Mouse (Mus musculus): ENCODE measurements around the gene Hibch. TPM values are rescaled to one million over a fixed set of nuclear protein-coding genes. Genes with fewer than 3 reads are reported as not detected.
A peak's percentile ranks its signal among the peaks of the same experiment; 100 is the strongest.

The Hibch gene
- polyA plus RNA-seq (2015; fragmentation: Nextera tagmentation; extraction: Ambion mirVana) = 31.4 and 34.2 TPM in 2 replicates

DNA sequence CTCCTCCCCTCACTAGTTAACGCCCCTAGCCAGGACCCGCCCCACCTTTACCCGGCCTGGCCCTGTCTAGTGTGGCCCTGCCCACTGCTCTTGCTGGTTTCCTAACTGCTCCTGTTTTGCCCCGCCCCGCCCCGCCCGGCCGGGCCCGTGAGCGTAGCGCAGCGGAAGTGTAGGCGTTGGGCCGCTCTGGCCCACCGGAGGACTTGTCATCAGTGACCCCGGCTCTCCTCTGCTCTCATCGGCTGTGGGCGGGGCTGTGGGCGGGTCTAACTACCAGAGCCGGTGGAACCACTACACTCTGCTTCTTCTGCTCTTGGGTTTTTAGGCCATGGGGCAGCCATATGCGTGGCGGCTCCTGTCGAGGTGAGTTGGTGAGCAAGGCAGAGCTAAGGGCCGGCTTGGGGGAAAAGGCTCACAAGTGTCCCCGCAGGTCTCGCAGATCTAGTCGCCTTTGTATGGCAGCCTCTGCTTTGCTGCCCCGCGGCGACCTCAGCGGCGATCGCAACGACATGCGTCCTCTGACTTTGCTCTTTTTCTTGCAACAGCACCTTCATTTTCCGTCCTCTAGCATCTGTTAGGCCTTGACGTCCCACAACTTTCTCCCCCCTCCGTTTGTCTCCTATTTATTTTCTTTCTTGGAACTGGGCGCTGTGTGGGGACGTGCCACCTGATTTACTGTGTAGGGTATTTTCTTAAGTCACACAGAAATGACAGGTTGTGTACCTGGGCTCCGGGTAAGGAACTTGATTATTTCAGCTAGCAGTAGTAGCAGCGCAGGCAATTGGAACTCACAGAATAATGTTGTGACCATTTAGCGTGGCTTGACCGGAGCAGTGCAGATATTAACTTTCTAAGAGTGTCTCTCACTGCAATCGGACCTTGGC, at the start of gene Hibch:
Hibch (plus strand) TSS at position 148 of the 884 bp plus-strand sequence.
- H3K36me3 ChIP-seq (ENCODE audit: control insufficient read depth, insufficient read depth, low read length) = no peaks in the 10 kb centered on the region
- peak within 1 kb of the TSS; percentile 85 for H3K27ac ChIP-seq (ENCODE audit: low read length)
- peak; percentile 100 for ATAC-seq
- peak within 1 kb of the TSS; percentile 59 for H3K4me2 ChIP-seq (ENCODE audit: low read length)
- H3K9ac ChIP-seq (ENCODE audit: low read depth, low read length) = peak within 1 kb of the TSS; percentile 80
- H3K4me3 ChIP-seq (ENCODE audit: low read depth, low read length) = peak within 1 kb of the TSS; percentile 64
- H3K27me3 ChIP-seq (ENCODE audit: control insufficient read depth, insufficient read depth, low read depth, low read length) = no peaks in the 10 kb centered on the region
- peaks cover 6% of the 10 kb centered on the region; the same call in 1 of the 2 replicates for H3K4me1 ChIP-seq (ENCODE audit: control insufficient read depth, insufficient read depth, low read length)
- WGBS = 2% methylated on average over 43 of the region's 45 CpGs
- H3K9me3 ChIP-seq (replicated peaks; ENCODE audit: control insufficient read depth, low read length, poor library complexity, severe bottlenecking) = no peaks in the 10 kb centered on the region

DNA sequence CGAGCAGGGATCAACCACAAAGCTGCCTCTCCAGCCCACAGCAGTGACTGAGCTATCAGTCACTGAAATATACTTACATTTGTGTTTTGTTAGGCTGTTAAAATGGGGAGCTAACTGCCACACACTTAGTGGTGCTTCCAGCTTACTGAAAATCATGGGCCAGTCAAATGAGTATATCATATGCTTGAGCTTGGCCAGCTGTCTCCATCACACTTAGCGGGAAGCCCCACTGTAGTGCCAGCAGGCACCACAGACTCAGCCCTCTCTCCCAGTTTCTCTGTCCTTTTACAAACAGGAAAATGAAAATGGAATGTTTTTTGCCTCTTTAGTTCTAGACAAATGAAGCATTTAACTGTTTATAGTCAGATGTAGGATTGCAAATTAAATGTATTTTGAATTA, 48.8 kb upstream of the Hibch start:
- H3K9me3 ChIP-seq (replicated peaks; ENCODE audit: control insufficient read depth, low read length, poor library complexity, severe bottlenecking) = no peaks in the 10 kb centered on the region
- peaks cover 13% of the 10 kb centered on the region; the same call in 1 of the 2 replicates for H3K36me3 ChIP-seq (ENCODE audit: control insufficient read depth, insufficient read depth, low read length)
- ATAC-seq = no peak
- no peak overlapping the region for H3K4me2 ChIP-seq (ENCODE audit: low read length)
- H3K4me1 ChIP-seq (ENCODE audit: control insufficient read depth, insufficient read depth, low read length) = peaks cover 9% of the 10 kb centered on the region
- no peak overlapping the region for H3K4me3 ChIP-seq (ENCODE audit: low read depth, low read length)
- H3K27me3 ChIP-seq (ENCODE audit: control insufficient read depth, insufficient read depth, low read depth, low read length) = no peaks in the 10 kb centered on the region
- no peak overlapping the region for H3K27ac ChIP-seq (ENCODE audit: low read length)
- H3K9ac ChIP-seq (ENCODE audit: low read depth, low read length) = no peak overlapping the region
- WGBS = 90% methylated on average over 2 of the region's 2 CpGs

DNA sequence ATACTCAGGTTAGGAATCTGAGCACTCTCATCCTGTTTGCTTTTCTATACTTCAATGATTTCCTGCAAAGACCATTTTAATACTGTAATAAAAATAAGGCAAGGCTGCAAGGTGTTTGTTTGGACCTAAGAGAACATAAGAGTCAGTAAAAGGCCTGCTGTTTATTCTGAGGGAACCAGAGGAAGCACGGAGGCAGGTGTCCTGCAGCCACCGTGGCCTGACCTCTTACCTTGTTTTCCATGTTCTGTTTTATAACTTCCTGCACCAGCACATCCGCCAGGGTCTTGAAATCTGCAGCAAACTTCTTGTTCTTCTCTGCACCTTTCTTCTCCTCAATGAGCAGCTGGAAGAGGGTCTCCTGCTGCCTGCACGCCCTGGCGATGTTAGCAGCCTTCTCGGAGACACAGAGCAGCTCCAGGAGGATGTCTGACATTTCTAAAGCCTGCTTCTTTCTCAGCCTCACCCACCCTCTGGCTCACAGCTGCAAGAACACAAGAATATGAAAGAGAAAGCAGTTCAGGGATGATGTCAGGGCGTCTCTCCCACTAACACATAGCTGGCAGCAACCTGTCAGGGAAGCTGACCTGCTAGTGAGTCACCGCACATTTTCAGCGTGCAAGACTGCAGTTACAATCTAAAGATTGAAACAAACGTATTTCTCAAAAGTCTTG, 45.5 kb upstream of the Hibch start:
- Histone ChIP-seq H3K9ac (ENCODE audit: low read depth, low read length) (no peak overlapping the region), H3K4me3 (ENCODE audit: low read depth, low read length) (no peak overlapping the region), H3K27ac (ENCODE audit: low read length) (peak overlapping the region; percentile 38; the same call in 1 of the 2 replicates), H3K36me3 (ENCODE audit: control insufficient read depth, insufficient read depth, low read length) (peaks cover 3% of the 10 kb centered on the region; the same call in 1 of the 2 replicates), H3K4me1 (ENCODE audit: control insufficient read depth, insufficient read depth, low read length) (peaks cover 9% of the 10 kb centered on the region), H3K4me2 (ENCODE audit: low read length) (no peak overlapping the region), H3K27me3 (ENCODE audit: control insufficient read depth, insufficient read depth, low read depth, low read length) (no peaks in the 10 kb centered on the region), H3K9me3 (replicated peaks; ENCODE audit: control insufficient read depth, low read length, poor library complexity, severe bottlenecking) (no peaks in the 10 kb centered on the region)
- 80% methylated on average over 10 of the region's 10 CpGs for WGBS
- ATAC-seq = no peak

DNA sequence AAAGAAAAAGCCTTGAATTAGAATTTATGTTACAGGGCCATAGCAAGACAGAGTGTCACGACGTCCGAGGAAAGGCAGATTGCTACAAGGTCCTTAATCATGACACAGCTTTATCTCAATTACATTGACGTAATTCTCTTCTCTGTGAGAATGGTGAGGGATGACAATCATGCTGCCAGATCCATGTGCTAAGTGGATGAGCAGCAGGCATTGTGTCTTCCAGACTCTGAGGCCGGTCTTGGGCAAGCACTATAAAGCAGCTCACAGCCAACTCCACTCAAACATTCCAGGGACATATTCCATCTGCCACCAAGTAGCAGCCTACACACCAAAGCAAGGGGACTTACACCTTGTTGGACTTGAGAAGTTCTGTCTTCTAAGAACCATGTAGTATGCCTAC, 45.0 kb upstream of the Hibch start:
- H3K27me3 ChIP-seq (ENCODE audit: control insufficient read depth, insufficient read depth, low read depth, low read length) = no peaks in the 10 kb centered on the region
- no peaks in the 10 kb centered on the region for H3K9me3 ChIP-seq (replicated peaks; ENCODE audit: control insufficient read depth, low read length, poor library complexity, severe bottlenecking)
- no peak for ATAC-seq
- no peak overlapping the region for H3K27ac ChIP-seq (ENCODE audit: low read length)
- H3K4me1 ChIP-seq (ENCODE audit: control insufficient read depth, insufficient read depth, low read length) = peaks cover 9% of the 10 kb centered on the region
- 81% methylated on average over 5 of the region's 5 CpGs for WGBS
- H3K9ac ChIP-seq (ENCODE audit: low read depth, low read length) = no peak overlapping the region
- no peak overlapping the region for H3K4me2 ChIP-seq (ENCODE audit: low read length)
- H3K36me3 ChIP-seq (ENCODE audit: control insufficient read depth, insufficient read depth, low read length) = no peaks in the 10 kb centered on the region
- no peak overlapping the region for H3K4me3 ChIP-seq (ENCODE audit: low read depth, low read length)

DNA sequence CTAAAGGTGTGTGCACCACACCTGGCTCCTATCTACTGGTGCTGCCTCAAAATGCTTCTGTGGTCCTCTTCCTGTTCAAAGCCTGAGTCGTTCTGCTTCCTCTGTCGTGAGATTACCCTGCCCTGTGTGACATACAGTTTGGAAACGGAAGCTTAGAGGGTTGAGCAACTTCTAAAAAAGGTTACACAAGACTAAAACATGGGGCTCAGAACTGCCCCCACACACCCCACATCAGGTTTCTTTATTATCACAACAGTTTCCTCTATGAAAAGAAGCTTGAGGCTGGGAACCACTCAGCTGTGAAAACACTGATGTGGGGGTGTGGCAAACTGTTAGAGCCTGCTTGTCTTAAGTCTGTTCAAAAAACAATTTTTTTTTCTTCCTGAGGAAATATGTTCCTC, 44.4 kb upstream of the Hibch start:
- Histone ChIP-seq H3K4me1 (ENCODE audit: control insufficient read depth, insufficient read depth, low read length) (peaks cover 9% of the 10 kb centered on the region), H3K9ac (ENCODE audit: low read depth, low read length) (no peak overlapping the region), H3K36me3 (ENCODE audit: control insufficient read depth, insufficient read depth, low read length) (no peaks in the 10 kb centered on the region), H3K27ac (ENCODE audit: low read length) (no peak overlapping the region), H3K4me2 (ENCODE audit: low read length) (no peak overlapping the region), H3K9me3 (replicated peaks; ENCODE audit: control insufficient read depth, low read length, poor library complexity, severe bottlenecking) (no peaks in the 10 kb centered on the region), H3K4me3 (ENCODE audit: low read depth, low read length) (no peak overlapping the region), H3K27me3 (ENCODE audit: control insufficient read depth, insufficient read depth, low read depth, low read length) (no peaks in the 10 kb centered on the region)
- no peak for ATAC-seq
- WGBS = 83% methylated on average over 3 of the region's 3 CpGs

DNA sequence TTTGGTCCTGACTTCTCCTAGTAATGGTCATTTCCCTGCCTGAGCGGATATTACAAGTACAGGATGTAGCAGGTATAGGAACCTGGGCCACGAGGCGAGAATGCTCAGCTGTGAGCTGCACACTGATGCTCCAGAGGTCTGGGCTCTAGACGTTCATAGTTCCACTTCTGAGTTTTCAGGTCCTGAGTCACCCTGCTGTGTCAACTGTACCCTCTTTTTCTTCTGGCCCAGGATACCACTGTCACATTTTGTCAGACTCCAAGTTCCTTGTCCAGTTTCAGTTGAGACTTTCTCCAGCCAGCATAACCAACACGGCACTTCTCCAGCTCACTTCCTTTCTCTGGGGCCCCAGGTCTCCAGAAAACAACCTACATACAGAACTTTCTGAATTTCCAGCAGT, 43.1 kb upstream of the Hibch start:
- ATAC-seq = no peak
- H3K4me1 ChIP-seq (ENCODE audit: control insufficient read depth, insufficient read depth, low read length) = peaks cover 9% of the 10 kb centered on the region

DNA sequence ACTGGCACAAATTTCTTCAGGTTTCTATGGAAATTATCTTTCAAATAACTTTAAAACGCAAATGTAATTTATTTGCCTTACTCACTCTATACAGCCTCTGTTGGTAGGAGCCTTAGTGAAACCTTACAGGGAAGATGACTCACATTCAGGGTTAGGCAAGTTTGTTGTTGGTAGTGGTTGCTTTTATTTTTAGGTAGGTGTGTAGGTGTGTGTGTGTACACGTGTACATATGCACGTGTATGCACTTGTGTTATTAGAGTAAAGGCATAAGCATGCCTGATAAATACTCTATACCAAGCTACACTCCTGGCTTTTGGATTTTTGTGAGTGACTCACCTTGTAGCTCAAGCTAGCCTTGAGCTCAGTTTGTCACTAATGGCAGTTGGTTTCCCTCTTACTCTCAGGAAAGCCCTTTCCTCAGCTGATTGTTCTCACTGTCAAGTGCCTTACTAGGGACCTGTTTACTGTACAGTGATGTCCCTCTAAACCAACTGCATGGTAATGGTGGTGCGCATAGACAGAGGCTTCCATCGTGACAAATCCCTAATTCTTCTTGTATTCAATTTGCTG, 42.2 kb upstream of the Hibch start:
- 93% methylated on average over 5 of the region's 5 CpGs for WGBS

More for the DNA sequence above, 43.1 kb upstream of the Hibch start:
- no peak overlapping the region for H3K9ac ChIP-seq (ENCODE audit: low read depth, low read length)
- 94% methylated on average over 5 of the region's 5 CpGs for WGBS
- no peak overlapping the region for H3K27ac ChIP-seq (ENCODE audit: low read length)
- no peak overlapping the region for H3K4me3 ChIP-seq (ENCODE audit: low read depth, low read length)
- no peaks in the 10 kb centered on the region for H3K36me3 ChIP-seq (ENCODE audit: control insufficient read depth, insufficient read depth, low read length)
- no peak overlapping the region for H3K4me2 ChIP-seq (ENCODE audit: low read length)
- H3K27me3 ChIP-seq (ENCODE audit: control insufficient read depth, insufficient read depth, low read depth, low read length) = no peaks in the 10 kb centered on the region
- no peaks in the 10 kb centered on the region for H3K9me3 ChIP-seq (replicated peaks; ENCODE audit: control insufficient read depth, low read length, poor library complexity, severe bottlenecking)

DNA sequence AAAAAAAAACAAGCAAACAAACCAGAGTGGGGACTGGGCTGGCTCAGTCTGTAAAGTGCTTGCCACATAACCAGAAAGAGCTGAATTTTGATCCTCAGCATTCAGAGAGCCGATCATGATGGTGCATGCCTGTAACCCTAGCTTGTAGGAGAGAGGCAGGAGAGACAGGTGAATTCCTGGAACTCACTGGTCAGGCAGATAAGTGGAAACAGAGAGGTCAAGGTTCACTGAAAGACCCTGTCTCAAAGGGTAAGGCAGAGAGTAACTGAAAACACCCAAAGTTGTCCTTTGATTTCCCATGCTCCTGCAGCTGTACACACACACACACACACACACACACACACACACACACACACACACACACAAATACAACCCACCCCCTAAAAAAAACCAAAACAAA, 39.7 kb upstream of the Hibch start:
- 96% methylated on average over 1 of the region's 1 CpGs for WGBS
- Histone ChIP-seq H3K36me3 (ENCODE audit: control insufficient read depth, insufficient read depth, low read length) (peaks cover 4% of the 10 kb centered on the region; the same call in 1 of the 2 replicates), H3K4me2 (ENCODE audit: low read length) (no peak overlapping the region), H3K4me3 (ENCODE audit: low read depth, low read length) (no peak overlapping the region), H3K27ac (ENCODE audit: low read length) (no peak overlapping the region), H3K27me3 (ENCODE audit: control insufficient read depth, insufficient read depth, low read depth, low read length) (no peaks in the 10 kb centered on the region), H3K4me1 (ENCODE audit: control insufficient read depth, insufficient read depth, low read length) (peaks cover 3% of the 10 kb centered on the region; the same call in 1 of the 2 replicates), H3K9me3 (replicated peaks; ENCODE audit: control insufficient read depth, low read length, poor library complexity, severe bottlenecking) (no peaks in the 10 kb centered on the region), H3K9ac (ENCODE audit: low read depth, low read length) (no peak overlapping the region)
- ATAC-seq = no peak

More for the DNA sequence above, 42.2 kb upstream of the Hibch start:
- Histone ChIP-seq H3K4me3 (ENCODE audit: low read depth, low read length) (no peak overlapping the region), H3K36me3 (ENCODE audit: control insufficient read depth, insufficient read depth, low read length) (no peaks in the 10 kb centered on the region), H3K4me1 (ENCODE audit: control insufficient read depth, insufficient read depth, low read length) (peaks cover 9% of the 10 kb centered on the region), H3K27me3 (ENCODE audit: control insufficient read depth, insufficient read depth, low read depth, low read length) (no peaks in the 10 kb centered on the region), H3K9ac (ENCODE audit: low read depth, low read length) (no peak overlapping the region), H3K27ac (ENCODE audit: low read length) (no peak overlapping the region), H3K4me2 (ENCODE audit: low read length) (no peak overlapping the region), H3K9me3 (replicated peaks; ENCODE audit: control insufficient read depth, low read length, poor library complexity, severe bottlenecking) (no peaks in the 10 kb centered on the region)
- ATAC-seq = no peak

Data from midbrain, embryonic 16.5 days (tissue).